Mouse (Mus musculus) ES-E14 (cell line): ENCODE measurements at regions not wholly inside any gene's neighbourhood (a gene's known extent, or its start where the extent isn't known, plus 50 kb on each side); places are given as distances from the start of the nearest gene placed in this dataset.

Source experiments
- DNase-seq: peaks from one replicate; pipeline ENCODE4 v3.0.0-alpha.2; 2013; ENCODE audit warnings: low read depth, low spot score
- H3K27ac ChIP-seq: 2 replicates; pipeline ENCODE4 v1.5.1; 2012; ENCODE audit warnings: low read depth, mild to moderate bottlenecking, low read length, moderate library complexity, mixed read lengths; ENCODE audit not compliant: poor library complexity, insufficient read depth, severe bottlenecking
- H3K36me3 ChIP-seq: 2 replicates; pipeline ENCODE4 v1.6.1; 2012; ENCODE audit warnings: mild to moderate bottlenecking, low read length, moderate library complexity, mixed read lengths; ENCODE audit not compliant: control insufficient read depth, poor library complexity, insufficient read depth, severe bottlenecking
- H3K4me1 ChIP-seq, 2 experiments: fragments of 150-350 bp in 1 of 2; sonication (generic) in 1 of 2; 2 replicates each; pipeline ENCODE4 v1.6.1; 2012; ENCODE audit warnings: low read length in 2 of 2, mild to moderate bottlenecking in 1 of 2, mixed read lengths in 1 of 2; ENCODE audit not compliant: control insufficient read depth in 2 of 2, insufficient read depth in 2 of 2, poor library complexity in 1 of 2
- H3K4me3 ChIP-seq, 2 experiments: fragments of 150-350 bp in 1 of 2; sonication (generic) in 1 of 2; 2 replicates each; pipeline ENCODE4 v1.5.1; 2012; ENCODE audit warnings: low read length in 2 of 2, low read depth in 1 of 2, mild to moderate bottlenecking in 1 of 2, mixed read lengths in 1 of 2; ENCODE audit not compliant: insufficient read depth in 1 of 2, poor library complexity in 1 of 2, severe bottlenecking in 1 of 2
- H3K9ac ChIP-seq: 2 replicates; pipeline ENCODE4 v1.6.1; 2012; ENCODE audit warnings: low read depth, mild to moderate bottlenecking, low read length, mixed read lengths; ENCODE audit not compliant: poor library complexity, insufficient read depth, severe bottlenecking
- H3K9me3 ChIP-seq: fragments of 150-350 bp; sonication (generic); 2 replicates; pipeline ENCODE4 v1.6.1; 2012; ENCODE audit warnings: low read depth, mild to moderate bottlenecking, low read length; ENCODE audit not compliant: control insufficient read depth, insufficient read depth
- CHD2 ChIP-seq: IDR thresholded peaks from 2 replicates; pipeline ENCODE4 v1.6.1; 2014; ENCODE audit warnings: mild to moderate bottlenecking, low read depth, low read length, inconsistent platforms
- HCFC1 ChIP-seq: IDR thresholded peaks from 2 replicates; pipeline ENCODE4 v1.6.1; 2012; ENCODE audit warnings: low read length, inconsistent platforms, borderline replicate concordance; ENCODE audit not compliant: insufficient read depth
- MAFK ChIP-seq: IDR thresholded peaks from 2 replicates; pipeline ENCODE4 v1.6.1; 2014; ENCODE audit warnings: mild to moderate bottlenecking, low read depth, low read length, inconsistent platforms; ENCODE audit not compliant: insufficient read depth
- ZC3H11A ChIP-seq: IDR thresholded peaks from 2 replicates; pipeline ENCODE4 v1.6.1; 2012; ENCODE audit warnings: low read depth, mild to moderate bottlenecking, inconsistent platforms, low read length, borderline replicate concordance
- ZNF384 ChIP-seq: IDR thresholded peaks from 2 replicates; pipeline ENCODE4 v1.6.1; 2012; ENCODE audit warnings: low read depth, low read length, inconsistent platforms
- in situ Hi-C, 2 experiments: fragments of 600-800 bp; cut with MboI; formaldehyde crosslinking; loops; one replicate each; pipeline ENCODE4 v1.15.1; 2025; ENCODE audit warnings: low sequenced_read_pairs in 2 of 2, inconsistent platforms in 1 of 2; ENCODE audit not compliant: unreplicated experiment in 2 of 2

DNA sequence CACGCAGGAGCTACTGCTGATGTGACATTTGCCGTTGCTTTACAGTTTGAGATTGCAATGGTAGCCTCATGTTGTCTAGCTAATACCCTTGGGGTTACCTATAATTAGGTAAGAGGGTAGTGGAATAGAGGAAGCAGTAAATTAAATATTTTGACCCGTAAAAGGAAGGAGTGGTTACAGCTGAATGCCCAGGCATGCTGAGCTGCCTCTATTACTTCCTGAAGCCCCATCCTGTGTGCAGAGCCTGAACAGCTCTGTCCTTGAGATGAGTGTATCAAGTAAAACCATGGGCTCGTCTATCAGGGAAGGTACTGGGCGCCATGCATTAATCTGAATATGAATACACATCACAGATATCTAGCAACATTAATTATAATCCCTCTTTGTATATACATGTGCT, 179.1 kb upstream of the Spats2l start:
- TF ChIP-seq CHD2 (no peak), MAFK (no peak), HCFC1 (no peak), ZNF384 (no peak)
- Histone ChIP-seq H3K4me1 (no peaks in the 10 kb centered on the region), H3K4me3 (no peak overlapping the region), H3K9ac (no peak overlapping the region), H3K36me3 (no peaks in the 10 kb centered on the region), H3K27ac (no peak overlapping the region), H3K9me3 (no peaks in the 10 kb centered on the region)
- no peak for DNase-seq
- in situ Hi-C loops: no loop called here

DNA sequence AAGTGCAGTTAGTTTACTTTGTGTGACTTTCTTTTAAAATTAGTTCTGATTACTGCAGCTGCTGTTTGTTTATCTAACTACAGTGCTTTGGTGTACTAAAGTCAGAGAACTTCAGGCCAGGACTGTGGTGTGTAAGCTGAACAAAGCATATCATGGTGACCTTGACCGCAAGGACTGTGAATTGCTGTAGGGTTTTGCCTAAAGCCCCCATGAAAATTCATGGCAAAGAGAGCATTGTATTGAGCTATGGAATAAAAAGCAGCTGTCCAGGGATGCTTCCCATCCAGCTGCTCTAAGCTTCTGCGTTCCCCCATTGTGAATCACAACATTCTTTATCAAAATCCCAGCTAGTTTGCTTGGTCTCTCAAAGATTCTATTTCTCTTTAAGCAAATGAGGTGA, 173.0 kb upstream of the Spats2l start:
- Histone ChIP-seq H3K9ac (no peak overlapping the region), H3K4me3 (no peak overlapping the region), H3K27ac (no peak overlapping the region), H3K36me3 (no peaks in the 10 kb centered on the region), H3K9me3 (no peaks in the 10 kb centered on the region), H3K4me1 (no peaks in the 10 kb centered on the region)
- TF ChIP-seq CHD2: no peak
- TF ChIP-seq MAFK: no peak
- no peak for TF ChIP-seq ZNF384
- TF ChIP-seq HCFC1: no peak
- no peak for TF ChIP-seq ZC3H11A
- in situ Hi-C loops: no loop called here
- no peak for DNase-seq

- Histone ChIP-seq H3K27ac (no peak overlapping the region), H3K36me3 (no peaks in the 10 kb centered on the region), H3K4me1 (peaks cover 6 to 12% of the 10 kb centered on the region in 2 experiments; a peak in 3 of 4 replicates), H3K9ac (no peak overlapping the region), H3K4me3 (no peak overlapping the region), H3K9me3 (no peaks in the 10 kb centered on the region)
- in situ Hi-C loops: no loop called here
- TF ChIP-seq MAFK: no peak
- no peak for TF ChIP-seq ZNF384
- no peak for TF ChIP-seq ZC3H11A
- no peak for TF ChIP-seq HCFC1
- TF ChIP-seq CHD2: no peak
- no peak for DNase-seq
Observed at GRCm38 (mm10) chr1:57605525-57605924, 168.4 kb upstream of the Spats2l start.

GRCm38 (mm10) chr1:57606060-57606683, 167.8 kb upstream of the Spats2l start:
- H3K9ac ChIP-seq: no peak overlapping the region
- H3K4me1 ChIP-seq: peaks cover 6 to 12% of the 10 kb centered on the region in 2 experiments; a peak in 3 of 4 replicates
- DNase-seq: no peak
- H3K4me3 ChIP-seq: no peak overlapping the region
- TF ChIP-seq HCFC1 (no peak), ZC3H11A (no peak), CHD2 (no peak), MAFK (no peak), ZNF384 (no peak)
- no peaks in the 10 kb centered on the region for H3K36me3 ChIP-seq
- in situ Hi-C loops: no loop called here
- no peaks in the 10 kb centered on the region for H3K9me3 ChIP-seq
- no peak overlapping the region for H3K27ac ChIP-seq

- Histone ChIP-seq H3K9ac (no peak overlapping the region), H3K27ac (no peak overlapping the region), H3K4me3 (no peak overlapping the region), H3K9me3 (no peaks in the 10 kb centered on the region), H3K4me1 (peaks cover 12 to 20% of the 10 kb centered on the region in 2 experiments), H3K36me3 (no peaks in the 10 kb centered on the region)
- in situ Hi-C loops: no loop called here
- DNase-seq: no peak
- no peak for TF ChIP-seq ZC3H11A
Observed at GRCm38 (mm10) chr1:57607026-57607425, 166.9 kb upstream of the Spats2l start.
